Mouse (Mus musculus): ENCODE data around the gene Pard3b. TPM values are rescaled to one million over a fixed set of nuclear protein-coding genes. Genes with fewer than 3 reads are reported as not detected.

The Pard3b gene
- total RNA-seq (2021): 10 to 100 TPM; 16.7 to 17.9 TPM

DNA sequence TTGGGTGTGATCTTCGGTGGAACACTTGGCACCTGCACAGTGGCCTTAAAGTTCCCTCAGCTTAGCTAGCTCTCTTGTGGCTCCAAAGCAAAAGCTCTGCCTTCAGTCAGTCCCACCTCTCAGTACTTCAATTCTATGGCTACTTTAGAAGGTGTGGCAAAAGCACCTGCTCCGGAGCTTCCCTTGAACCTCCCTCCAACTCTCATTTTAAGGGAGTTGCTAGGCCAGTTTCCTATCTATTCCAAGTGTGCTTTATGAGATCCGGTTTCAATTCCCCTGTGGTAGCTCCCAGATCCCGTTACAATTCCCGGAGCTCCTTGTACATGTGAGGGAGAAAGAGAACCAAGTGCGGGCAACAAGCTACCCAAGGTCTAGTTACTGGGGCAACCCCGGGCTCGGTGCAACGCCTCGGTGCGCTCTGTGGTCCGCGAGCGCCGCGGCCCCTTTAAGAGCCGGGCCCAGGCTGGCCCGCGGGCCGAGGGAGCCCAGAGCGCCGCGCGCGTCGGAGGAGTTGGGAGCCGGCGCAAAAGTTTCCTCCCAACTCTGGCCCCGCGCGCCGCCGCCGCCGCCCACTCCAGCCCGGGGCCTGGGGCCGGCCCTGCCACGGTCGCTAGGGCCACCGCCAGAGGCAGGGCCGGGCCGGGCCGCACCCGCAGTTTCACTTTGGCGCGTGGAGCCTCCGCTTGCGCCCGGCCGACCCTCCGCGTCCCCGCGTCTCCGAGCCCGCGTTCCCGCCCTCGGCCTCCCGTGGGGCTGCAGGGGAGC is at the start of gene Pard3b:
Gene Pard3b, plus strand, starts transcription at position 478 of the 765 bp plus-strand sequence.
- peak; percentile 80 for DNase-seq

DNA sequence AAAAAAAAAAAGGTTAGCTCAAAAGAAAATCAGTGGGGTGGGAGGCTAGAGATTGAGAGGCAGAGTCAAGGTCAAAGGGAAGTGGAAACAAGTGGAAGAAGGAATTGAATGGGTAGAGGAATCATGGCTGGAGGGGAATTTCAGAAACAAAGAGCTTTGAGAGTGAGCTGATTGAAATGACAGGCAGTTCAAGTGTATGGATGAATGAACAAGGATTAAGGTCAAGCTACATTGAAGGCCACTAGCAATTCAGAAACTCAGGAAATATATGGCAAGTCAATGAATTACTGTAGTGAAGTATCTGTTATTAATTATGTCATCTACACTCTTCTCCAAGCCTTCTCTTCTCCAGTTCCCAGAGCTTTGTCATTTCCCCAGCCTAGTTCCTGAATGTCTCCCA is 22.4 kb upstream of the Pard3b start:
- no peak for DNase-seq

DNA sequence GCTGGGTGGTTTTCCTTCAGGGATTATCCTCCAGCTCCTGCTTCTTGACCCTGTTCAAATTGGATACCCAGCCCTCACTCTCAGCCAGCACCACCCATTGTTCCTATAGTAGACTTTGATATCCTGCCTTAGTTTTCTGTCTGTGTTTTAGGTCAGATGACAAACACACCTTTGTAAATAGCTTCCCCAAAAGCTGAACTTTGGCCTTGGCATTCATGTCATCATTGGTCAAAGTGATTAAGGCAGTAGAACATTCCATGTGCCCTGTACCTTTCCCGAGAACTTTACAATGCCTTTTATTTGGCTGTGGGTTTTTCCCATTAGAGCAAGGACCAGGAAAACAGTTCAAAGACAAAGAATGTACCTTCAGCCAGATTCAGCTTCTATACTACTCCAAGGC is 18.0 kb upstream of the Pard3b start:
- no peak for DNase-seq

DNA sequence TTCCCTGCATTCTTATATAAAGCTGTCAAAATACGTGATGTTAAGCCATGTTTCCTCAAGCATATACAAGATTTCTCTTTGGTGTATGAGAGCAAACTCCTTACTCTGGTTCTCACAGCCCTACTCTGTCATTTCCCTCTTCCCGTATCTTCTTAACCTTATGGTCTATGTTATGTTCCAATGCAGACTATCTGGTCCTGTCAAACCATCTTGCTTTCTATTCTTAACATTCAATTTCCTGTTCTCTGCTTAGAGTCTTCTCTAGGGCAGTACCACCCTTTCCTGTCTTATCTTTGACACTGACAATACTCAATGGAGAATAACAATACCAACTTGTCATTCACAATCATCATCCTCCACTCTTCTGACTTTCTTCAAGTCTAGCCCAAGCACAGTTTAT is 8.8 kb upstream of the Pard3b start:
- DNase-seq: no peak

DNA sequence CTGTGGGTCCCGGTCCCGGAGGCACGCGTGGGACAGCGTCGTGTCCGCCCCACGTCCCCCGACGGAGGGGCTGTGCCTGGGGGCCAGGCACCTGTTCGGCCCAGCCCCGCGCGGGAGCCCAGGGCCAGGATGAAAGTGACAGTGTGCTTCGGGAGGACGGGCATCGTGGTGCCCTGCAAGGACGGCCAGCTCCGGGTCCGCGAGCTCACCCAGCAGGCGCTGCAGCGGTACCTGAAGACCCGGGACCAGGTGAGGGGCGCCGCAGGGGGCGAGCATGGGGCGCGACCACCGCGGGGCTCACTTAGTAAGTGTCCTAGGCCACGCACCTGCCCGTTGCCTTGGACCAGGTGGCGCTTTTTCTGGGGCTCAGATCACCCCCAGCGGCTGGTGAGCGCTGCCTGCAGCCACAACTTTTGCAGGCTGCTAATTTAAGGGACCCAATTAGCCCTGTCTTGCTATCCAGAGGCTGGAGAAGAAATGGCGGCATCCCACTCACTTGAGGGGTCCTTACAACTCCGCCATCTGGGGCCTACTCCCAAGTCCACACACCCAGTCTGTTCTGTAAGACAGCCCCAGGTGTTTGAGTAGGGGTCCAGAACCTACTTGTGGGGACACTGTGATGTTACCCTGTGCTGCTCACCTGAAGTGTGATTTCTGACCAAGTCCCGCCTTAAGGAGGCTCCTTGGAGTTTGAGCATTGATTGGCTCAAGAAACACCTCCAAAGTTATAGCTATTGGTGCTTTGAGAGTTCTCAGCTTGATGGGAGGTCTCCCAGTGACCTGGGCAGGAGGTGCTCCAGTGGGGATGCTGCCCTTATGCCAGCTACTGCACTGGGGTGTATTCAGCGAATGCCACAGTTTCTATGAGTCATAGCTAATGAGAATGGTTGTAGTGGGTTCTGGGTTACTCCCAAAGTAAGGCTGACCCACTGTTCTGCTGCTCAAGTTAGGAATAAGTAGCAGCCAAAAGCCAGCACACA is 780 bp downstream of the Pard3b start:
- peak; percentile 29 for DNase-seq

DNA sequence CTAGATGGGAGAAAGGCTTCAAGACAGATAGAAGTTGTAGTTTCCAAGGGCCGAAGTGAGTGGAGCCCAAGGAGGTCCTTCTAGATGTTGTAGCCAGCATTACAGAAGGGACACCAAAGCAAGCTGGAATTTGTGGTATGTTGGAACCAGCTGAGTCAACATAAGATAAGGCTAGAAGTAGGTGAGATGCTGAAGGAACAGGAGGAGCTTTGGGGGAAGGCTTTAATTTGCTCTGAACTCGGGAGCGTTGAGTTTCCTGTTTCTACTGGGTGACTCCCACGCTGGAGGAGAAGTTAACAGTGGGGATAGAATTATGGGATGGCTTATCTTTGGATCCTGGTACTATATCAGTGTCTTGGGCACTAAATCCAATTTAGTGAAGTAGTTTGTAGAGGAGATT is 3.3 kb downstream of the Pard3b start:
- no peak for DNase-seq

DNA sequence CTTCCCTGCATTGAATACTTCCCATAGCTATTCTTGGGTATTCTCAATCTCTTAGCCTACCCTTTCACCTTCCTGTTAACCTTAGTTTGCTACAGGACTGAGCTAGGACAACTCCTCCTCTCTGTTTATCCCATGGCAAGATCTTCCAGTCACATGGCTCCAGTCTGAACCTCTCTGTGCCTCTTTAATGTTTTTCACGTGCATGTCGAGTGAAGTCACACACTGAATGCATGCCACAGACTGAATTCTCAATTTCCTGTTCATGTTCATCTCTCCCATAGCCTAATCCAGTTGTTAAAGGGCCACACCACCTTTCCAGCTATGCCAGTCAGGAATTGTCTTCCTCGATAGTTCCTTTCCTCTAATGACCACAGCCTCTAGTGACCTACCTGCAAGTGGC is 6.4 kb downstream of the Pard3b start:
- DNase-seq: no peak

DNA sequence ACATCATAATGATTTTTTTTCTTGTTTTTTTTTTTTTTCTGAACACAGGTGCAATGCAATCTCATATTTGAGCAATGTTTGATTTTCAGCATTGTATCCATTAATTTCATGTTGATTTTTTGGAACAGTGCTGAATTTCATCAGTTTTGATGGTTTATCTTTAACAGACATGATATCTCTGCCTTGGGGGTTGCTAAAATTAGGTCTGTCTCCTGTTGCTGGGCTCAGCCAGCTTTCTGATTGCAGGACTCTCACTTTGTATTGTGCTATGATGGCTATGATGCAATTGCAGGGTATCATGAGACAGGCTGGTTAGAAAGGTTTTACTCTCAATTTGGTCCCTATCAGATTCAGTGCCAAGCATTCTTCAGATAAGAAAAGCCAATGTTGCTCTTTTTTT is 11.3 kb downstream of the Pard3b start:
- DNase-seq: no peak

DNA sequence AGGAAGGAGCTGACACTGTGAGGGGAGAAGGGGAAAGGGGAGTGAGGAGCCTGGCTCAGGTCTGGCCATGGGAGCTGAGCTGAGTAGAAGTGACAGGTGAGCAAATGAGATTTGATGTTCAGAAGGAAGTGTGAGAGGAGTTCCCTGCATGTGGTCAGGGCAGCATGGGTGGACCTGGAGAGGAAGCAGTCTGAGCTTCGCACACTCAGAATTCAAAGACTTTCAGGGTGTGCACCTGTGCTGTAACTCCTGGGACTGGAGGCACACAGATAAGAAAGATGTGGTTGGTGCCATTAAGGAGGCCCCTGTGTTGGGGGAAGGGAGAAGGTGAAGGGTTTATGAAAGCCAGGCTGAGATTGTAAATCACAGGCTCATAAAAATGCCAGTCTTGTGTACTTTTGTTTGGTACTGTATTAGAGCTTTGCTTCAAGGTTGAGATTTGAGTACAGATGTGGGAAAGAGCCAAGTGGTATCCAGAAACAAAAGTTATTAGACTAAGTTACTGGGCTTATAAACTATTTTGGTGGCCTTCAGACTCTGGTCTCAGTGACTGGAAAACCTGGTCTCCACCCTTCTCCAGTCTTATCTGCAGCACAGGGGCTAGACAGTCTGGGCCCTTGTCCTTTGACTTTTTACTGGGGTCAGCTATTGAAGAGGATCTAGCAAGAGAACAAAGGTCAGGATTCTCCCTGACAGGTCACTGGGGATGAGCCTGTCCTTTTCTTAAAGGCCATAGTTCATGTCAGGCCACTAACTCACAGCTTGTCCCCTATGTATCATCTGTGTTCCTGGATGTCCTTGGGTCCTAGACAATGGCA is 13.0 kb downstream of the Pard3b start:
- no peak for DNase-seq

DNA sequence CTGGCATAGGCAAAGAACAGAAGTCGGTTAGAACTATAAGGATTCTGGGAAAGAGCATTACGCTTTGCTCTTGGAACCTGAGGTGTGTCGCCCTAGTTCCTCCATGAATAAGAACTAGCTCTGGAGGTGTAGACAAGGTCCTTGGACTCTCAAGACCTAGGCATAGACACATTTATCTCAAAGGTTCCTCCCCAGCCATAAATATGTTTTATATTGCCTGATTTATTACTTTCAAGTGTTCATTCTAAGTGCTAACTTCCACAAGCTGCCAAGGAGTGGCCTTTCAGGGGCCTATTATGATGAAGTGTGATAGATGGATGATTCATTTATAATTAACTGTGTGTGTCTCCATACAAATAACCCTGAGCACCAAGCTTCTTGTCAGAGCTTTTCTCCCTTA is 19.1 kb downstream of the Pard3b start:
- DNase-seq: no peak

DNA sequence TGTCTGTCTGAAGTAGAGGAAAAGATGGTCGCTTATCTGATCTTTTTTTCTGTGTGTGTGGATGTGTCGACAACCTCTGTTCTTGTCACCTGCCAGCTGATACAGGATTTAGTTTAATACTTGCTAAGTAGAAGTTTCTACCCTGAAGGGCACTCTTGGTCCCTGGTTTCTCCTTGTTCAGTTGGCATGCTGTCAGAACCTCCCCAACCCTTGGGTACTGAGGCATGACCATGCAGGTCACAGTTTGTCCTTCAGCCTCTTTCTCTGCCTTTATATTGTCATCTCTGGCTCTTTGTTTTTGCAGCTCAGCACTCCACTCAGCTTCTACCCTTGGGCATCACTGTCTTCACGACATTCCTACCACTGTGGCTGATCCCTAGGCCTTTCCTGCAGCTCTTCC is 21.3 kb downstream of the Pard3b start:
- DNase-seq: no peak

DNA sequence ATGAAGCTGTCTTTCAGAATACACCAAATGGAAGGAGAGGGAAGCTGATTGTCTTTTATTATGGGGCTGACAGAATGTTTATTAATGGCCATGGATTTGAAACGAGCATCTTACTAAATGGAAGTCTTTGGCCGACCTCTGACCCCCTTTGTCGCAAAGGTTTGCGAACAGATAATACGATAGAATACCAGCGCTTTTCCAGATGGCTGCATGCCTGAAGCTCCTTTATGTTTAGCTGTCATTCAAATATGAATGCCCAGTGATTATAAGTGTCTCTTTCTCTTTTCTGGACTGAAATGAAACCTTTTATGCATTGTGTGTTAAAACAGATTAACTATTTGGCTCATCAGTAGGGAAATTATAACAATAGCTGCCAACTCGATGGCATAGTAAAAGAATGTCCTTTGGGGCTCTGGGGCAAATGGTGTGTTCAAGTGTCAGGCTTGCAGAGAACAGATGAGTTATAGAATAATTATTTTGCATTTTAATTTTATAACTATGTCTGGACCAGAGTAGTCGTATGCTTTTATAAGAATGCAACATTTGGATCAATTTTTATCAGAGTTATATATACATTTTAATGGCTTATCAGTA is 46.7 kb downstream of the Pard3b start:
- no peak for DNase-seq

DNA sequence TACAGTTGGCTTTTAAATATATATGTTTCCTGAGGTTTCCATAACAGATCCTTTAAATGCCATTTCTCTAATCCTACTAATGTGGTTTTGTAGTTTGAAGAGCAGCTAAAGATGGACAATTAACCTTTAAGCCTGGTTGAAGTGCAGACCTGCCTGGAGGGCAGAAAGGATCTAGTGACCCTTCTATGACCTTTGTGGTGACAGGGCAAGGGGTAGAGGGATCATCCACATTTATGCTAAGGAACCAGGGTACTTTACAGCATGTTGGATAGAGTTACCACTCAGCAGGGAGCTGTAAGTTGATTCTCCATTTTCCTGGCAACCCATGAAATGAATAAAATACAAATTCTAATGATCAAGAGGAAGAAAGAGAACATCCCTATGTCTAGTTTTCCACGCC is 47.3 kb downstream of the Pard3b start:
- no peak for DNase-seq

DNA sequence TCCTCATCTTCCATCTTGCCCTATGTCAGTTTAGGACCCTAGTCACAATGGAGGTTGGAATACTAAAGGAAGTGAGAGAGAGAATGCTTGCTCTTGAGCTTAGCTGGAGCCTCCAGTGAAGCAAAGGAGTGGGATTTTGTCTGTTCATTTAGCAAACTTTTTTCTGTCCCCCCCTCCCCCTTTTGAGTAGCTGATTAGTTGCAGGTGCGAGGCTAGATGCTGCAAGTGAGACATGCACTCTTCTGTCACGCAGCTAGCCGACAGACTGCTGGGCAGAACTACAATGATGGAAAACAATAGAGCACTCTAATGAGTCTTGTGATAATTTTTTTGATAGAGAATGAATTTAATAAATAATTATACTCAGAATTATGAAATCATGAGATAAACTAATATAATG is 49.7 kb downstream of the Pard3b start:
- no peak for DNase-seq

DNA sequence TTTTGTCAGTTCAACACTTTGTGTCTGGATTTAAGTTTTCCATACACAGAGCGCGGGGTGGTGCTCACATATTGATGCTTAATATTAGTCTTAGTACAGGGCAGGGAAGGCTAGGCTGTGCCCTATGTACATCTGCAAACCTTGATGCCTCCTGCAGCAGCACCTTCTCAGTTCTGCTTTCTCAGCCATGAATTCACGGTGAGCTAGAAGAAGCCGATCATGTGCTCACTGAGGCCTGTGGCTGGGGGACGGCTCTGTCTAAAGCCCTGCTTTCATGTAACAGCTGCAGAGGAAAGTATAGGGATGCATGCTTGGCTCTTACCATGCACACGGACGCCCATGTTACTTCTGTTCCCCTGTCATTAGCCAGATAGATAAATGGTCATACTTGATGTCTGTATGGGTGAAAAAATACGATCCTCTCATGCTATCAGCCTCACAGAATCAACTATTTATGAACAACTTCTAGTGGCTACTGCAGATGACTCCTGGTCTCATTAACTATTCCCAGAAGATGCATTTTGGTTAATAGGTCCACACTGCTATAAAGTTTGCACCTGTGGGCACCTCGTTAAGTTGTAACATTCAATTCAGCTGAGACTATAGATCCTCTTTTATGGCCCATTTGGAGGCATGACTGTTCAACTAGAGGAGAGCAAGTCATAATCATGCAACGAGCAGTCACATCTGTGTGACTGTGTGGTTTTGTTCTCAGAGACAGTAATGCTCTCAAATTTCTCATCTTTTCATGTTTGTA is 60.0 kb downstream of the Pard3b start:
- DNase-seq: no peak

DNA sequence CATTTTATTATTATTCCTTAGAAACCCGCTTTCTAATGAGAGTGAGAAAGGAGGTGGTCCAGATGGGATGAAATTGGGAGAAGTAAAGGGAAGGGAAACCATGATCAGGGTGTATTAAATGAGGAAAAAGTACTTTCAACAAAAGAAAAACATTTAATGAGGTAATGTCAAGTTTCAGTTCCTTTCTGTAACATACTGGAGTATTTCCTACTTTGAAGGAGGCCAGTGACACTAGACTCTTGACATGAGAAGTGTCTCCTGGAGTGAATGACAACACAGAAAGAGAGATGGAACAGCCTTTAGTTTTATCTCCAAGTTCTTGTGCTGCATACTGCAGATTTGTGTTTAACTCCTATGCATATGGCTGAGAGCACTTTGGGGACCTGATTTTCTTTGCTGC is 71.2 kb downstream of the Pard3b start:
- no peak for DNase-seq

DNA sequence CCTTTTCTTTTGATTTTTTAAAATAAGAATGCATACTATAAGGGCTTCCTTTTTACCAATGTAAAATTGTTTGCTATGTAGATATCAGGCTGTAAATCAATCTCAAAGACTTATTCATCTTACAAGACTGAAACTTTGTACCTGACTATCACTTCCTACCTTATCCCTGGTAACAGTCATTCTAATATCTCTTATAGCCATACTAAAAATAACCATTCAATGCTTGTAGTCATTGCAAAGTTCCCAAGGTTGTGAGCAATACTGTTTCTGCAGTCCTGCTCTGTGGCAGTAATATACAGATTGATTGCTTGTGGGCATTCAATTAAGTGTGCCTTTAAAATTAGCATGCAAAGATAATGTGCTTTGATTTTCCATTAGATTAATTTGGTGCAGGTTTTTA is 72.9 kb downstream of the Pard3b start:
- no peak for DNase-seq

DNA sequence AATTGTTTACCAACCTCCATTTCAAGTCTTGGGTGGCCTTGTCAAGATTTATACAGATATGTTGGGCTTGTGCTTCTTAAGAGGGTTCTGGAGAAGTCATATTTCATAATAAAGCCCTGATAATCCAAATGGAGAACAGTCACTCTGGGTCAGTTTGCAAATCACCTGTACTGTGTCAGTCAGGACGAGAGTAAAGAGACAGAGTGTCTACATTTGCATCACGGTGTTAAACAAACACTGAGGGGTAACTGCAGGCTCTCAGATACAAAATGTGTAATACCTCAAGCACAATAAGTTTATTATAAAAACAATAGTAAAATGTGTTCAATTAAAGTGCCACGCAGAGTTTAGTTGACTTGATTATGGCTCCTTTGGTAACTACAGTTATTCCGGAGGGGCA is 91.0 kb downstream of the Pard3b start:
- DNase-seq: no peak

DNA sequence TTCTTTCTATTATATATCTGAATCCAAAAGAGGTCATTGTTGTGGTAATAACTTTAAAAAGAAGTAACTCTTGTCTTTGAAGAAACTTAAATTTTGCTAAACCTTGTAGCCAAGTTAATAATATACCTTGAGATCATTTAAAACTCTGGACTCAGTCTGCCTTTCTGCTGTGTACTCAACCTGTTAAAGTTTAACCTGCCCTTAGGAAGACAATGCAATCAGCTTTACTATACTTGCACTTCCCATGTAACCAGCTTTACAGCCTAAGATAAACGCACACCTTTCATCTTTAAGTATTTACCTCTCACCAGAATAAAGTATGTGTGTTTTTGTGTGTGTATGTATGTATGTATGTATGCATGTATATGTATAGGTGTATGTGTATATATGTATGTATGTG is 97.9 kb downstream of the Pard3b start:
- DNase-seq: no peak

DNA sequence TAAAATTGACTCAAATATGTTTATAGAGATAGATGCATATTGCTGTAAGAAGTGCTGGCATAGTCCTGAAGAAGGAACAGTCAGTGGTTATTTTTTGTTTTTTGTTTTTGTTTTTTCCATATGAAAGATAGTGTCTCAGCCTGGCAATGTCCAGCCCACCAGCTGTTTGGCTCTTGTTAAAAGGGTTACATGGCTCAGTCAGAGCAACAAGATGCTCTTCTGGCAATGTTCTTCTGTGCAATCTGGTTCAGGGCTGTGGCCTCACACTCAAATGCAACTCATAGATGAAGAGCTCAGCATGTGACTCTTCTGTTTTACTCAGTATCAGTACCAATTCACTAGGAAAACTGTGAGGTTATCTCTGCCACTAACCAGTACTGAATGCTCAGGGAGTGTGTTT is 104.2 kb downstream of the Pard3b start:
- DNase-seq: no peak

DNA sequence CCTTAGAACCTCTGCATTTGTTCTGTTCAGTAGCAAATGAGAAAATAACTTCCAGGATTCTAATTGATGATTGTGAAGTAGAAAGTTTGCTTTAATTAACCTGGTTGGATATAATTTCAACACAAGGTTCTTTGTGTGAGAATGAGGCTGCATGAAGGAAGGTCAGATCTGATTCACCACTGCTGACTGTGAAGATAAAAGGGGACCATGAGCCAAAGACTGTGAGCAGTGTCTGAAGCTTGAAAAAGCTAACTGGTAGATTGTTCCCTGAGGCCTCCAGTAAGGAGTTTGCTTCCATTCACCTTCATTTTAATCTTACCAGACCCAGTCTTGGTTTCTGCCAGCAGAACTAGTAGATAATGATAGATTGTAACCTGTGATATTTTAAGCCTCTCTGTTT is 108.9 kb downstream of the Pard3b start:
- DNase-seq: no peak

DNA sequence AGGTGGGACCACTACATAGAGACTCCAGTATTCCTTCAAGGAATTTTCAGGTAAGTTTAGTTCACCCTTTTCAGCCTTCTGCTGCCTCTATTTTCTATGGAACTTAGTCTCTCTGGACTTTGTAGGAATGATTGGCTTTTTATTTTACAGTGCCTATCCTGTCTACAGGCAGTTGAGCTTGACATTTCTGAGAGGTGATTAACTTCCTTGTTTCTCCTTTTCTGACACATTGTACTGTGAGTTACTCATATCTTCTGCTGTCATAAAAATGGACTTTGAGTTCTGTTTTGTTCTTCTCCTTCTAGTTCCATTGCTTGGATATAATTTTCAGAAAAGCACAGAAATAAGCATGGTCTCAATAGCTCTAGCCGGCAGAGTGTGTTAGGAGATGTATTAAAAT is 112.4 kb downstream of the Pard3b start:
- DNase-seq: no peak

Data from heart, postnatal 4 days (tissue).